Mouse (Mus musculus) heart, embryonic 10.5 days (tissue): ENCODE results near the gene Zic4. TPM values are rescaled to one million over a fixed set of nuclear protein-coding genes. Genes with fewer than 3 reads are reported as not detected.

Experiments used
- DNase-seq: peaks from one replicate; pipeline ENCODE4 v3.0.0-alpha.2; 2017; ENCODE audit warnings: low spot score
- H3K27ac ChIP-seq: fragments of 300-500 bp; sonication (generic); 2 replicates; pipeline ENCODE4 v1.5.1; 2016; ENCODE audit warnings: mild to moderate bottlenecking
- H3K27me3 ChIP-seq: fragments of 300-500 bp; sonication (generic); 2 replicates; pipeline ENCODE4 v1.6.1; 2016; ENCODE audit warnings: mild to moderate bottlenecking; ENCODE audit not compliant: poor library complexity, insufficient read depth, severe bottlenecking
- H3K36me3 ChIP-seq: fragments of 300-500 bp; sonication (generic); 2 replicates; pipeline ENCODE4 v1.6.1; 2016; ENCODE audit warnings: mild to moderate bottlenecking, moderate library complexity
- H3K4me1 ChIP-seq: fragments of 300-500 bp; sonication (generic); 2 replicates; pipeline ENCODE4 v1.6.1; 2016; ENCODE audit warnings: mild to moderate bottlenecking
- H3K4me3 ChIP-seq: fragments of 300-500 bp; sonication (generic); 2 replicates; pipeline ENCODE4 v1.5.1; 2016; ENCODE audit warnings: mild to moderate bottlenecking, moderate library complexity
- H3K9me3 ChIP-seq: fragments of 300-500 bp; sonication (generic); 2 replicates; pipeline ENCODE4 v1.6.1; 2016; ENCODE audit warnings: mild to moderate bottlenecking, moderate library complexity
- WGBS: fragments of 180-500 bp; shearing (Covaris S2); methylation state at CpG from one replicate; pipeline ENCODE4 v1.1.7; 2016; 5-methylcytosine and 5-hydroxymethylcytosine counted together
- polyA plus RNA-seq: library from polyadenylated mRNA; unstranded; fragments of >200 nt; fragmentation: Nextera tagmentation; extraction: Ambion mirVana; gene quantifications from 2 replicates; pipeline ENCODE4 v1.2.1, GENCODE M21; 2016

Gene Zic4
- polyA plus RNA-seq, 1 experiment from 2014 or later = 0.13 TPM

- H3K4me3 ChIP-seq = no peak overlapping the region
- WGBS = 1% methylated on average over 16 of the region's 18 CpGs
- H3K9me3 ChIP-seq = no peaks in the 10 kb centered on the region
- H3K27me3 ChIP-seq = peaks cover 97% of the 10 kb centered on the region
- no peaks in the 10 kb centered on the region for H3K36me3 ChIP-seq
- no peak overlapping the region for H3K27ac ChIP-seq
- H3K4me1 ChIP-seq = peaks cover 24% of the 10 kb centered on the region
- peak; percentile 67 for DNase-seq
These were observed 4.2 kb downstream of the Zic4 start for GRCm38 (mm10) chr9:91366226-91366998.

GRCm38 (mm10) chr9:91366999-91367811 is 5.0 kb downstream of the Zic4 start:
- Histone ChIP-seq H3K9me3 (no peaks in the 10 kb centered on the region), H3K36me3 (no peaks in the 10 kb centered on the region), H3K27me3 (peaks cover 97% of the 10 kb centered on the region), H3K4me1 (peaks cover 16% of the 10 kb centered on the region), H3K27ac (no peak overlapping the region), H3K4me3 (no peak overlapping the region)
- DNase-seq = peak; percentile 66
- 2% methylated on average over 30 of the region's 30 CpGs for WGBS

GRCm38 (mm10) chr9:91368150-91368549 is 5.9 kb downstream of the Zic4 start:
- 1% methylated on average over 3 of the region's 3 CpGs for WGBS
- no peaks in the 10 kb centered on the region for H3K36me3 ChIP-seq
- H3K9me3 ChIP-seq = no peaks in the 10 kb centered on the region
- H3K27me3 ChIP-seq = peaks cover 97% of the 10 kb centered on the region
- H3K4me3 ChIP-seq = no peak overlapping the region
- no peak overlapping the region for H3K27ac ChIP-seq
- DNase-seq = peak; percentile 54
- peaks cover 15% of the 10 kb centered on the region for H3K4me1 ChIP-seq

DNA sequence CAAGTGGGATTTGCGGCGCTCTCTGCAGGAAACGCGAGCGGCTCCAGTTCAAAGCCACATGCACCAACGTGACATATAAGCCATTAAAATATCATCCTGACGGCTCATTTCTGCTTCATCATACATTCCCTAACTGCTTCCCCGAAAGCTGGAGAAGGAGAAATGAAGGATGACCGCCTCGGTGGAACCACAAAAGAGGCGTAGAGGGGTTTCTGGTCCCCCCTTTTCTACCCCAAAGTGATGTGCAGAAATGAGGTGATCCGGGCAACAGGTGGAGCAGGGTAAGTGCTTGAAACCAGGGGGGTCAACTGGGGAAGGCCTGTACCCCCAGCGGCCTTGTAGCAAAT is 6.7 kb downstream of the Zic4 start:
- no peak for DNase-seq
- no peak overlapping the region for H3K4me3 ChIP-seq
- H3K27ac ChIP-seq = no peak overlapping the region
- no peaks in the 10 kb centered on the region for H3K9me3 ChIP-seq
- H3K4me1 ChIP-seq = peaks cover 15% of the 10 kb centered on the region
- 5% methylated on average over 13 of the region's 13 CpGs for WGBS
- no peaks in the 10 kb centered on the region for H3K36me3 ChIP-seq
- H3K27me3 ChIP-seq = peaks cover 97% of the 10 kb centered on the region

DNA sequence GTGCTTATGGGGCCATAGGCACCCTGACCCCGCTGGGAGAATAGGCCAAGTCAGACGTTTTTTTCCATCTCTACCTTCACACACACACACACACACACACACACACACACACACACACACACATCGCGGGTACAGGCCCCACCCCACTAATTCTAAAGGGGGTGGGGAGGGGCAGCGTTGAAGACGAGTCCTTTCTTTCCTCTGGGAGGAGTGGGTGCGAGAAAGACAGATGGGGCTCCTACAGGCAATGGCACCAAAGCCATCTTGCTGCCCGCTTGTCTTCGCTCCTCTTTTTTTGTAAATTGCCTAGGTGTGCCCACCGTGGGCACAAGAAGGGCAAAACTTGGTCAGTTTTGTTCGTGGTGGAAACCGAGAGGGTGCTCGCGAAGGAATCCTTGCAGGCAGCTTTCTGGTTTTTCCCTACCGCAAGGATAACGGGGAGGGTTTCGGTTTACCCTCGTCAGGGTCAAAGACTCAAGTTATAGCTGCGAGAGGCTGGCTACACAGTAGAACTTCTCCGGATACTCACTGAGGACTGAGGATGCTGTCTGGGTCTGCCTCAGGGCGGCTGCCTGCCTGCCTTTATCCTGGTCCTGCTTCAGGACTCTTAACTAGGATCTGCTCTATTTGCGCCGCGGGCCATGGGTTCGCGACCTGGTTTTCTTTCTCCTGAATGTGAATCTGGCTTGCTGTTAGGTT is 7.2 kb downstream of the Zic4 start:
- Histone ChIP-seq H3K27ac (no peak overlapping the region), H3K27me3 (peaks cover 97% of the 10 kb centered on the region), H3K4me3 (no peak overlapping the region), H3K9me3 (no peaks in the 10 kb centered on the region), H3K4me1 (peaks cover 12% of the 10 kb centered on the region), H3K36me3 (no peaks in the 10 kb centered on the region)
- 2% methylated on average over 26 of the region's 26 CpGs for WGBS
- peak; percentile 75 for DNase-seq

GRCm38 (mm10) chr9:91370191-91370708 is 8.0 kb downstream of the Zic4 start:
- WGBS = 13% methylated on average over 6 of the region's 6 CpGs
- peaks cover 97% of the 10 kb centered on the region for H3K27me3 ChIP-seq
- H3K4me3 ChIP-seq = no peak overlapping the region
- H3K27ac ChIP-seq = no peak overlapping the region
- DNase-seq = no peak
- no peaks in the 10 kb centered on the region for H3K36me3 ChIP-seq
- no peaks in the 10 kb centered on the region for H3K9me3 ChIP-seq
- peaks cover 4% of the 10 kb centered on the region; the same call in 1 of the 2 replicates for H3K4me1 ChIP-seq

GRCm38 (mm10) chr9:91371011-91371410 is 8.8 kb downstream of the Zic4 start:
- no peaks in the 10 kb centered on the region for H3K36me3 ChIP-seq
- no peak for DNase-seq
- H3K27me3 ChIP-seq = peaks cover 97% of the 10 kb centered on the region
- H3K27ac ChIP-seq = no peak overlapping the region
- no peak overlapping the region for H3K4me3 ChIP-seq
- no peaks in the 10 kb centered on the region for H3K4me1 ChIP-seq
- H3K9me3 ChIP-seq = no peaks in the 10 kb centered on the region

GRCm38 (mm10) chr9:91371608-91372007 is 9.4 kb downstream of the Zic4 start:
- Histone ChIP-seq H3K4me3 (no peak overlapping the region), H3K36me3 (no peaks in the 10 kb centered on the region), H3K27me3 (peaks cover 97% of the 10 kb centered on the region), H3K27ac (no peak overlapping the region), H3K4me1 (no peaks in the 10 kb centered on the region), H3K9me3 (no peaks in the 10 kb centered on the region)
- DNase-seq = no peak
- WGBS = 15% methylated on average over 4 of the region's 4 CpGs

DNA sequence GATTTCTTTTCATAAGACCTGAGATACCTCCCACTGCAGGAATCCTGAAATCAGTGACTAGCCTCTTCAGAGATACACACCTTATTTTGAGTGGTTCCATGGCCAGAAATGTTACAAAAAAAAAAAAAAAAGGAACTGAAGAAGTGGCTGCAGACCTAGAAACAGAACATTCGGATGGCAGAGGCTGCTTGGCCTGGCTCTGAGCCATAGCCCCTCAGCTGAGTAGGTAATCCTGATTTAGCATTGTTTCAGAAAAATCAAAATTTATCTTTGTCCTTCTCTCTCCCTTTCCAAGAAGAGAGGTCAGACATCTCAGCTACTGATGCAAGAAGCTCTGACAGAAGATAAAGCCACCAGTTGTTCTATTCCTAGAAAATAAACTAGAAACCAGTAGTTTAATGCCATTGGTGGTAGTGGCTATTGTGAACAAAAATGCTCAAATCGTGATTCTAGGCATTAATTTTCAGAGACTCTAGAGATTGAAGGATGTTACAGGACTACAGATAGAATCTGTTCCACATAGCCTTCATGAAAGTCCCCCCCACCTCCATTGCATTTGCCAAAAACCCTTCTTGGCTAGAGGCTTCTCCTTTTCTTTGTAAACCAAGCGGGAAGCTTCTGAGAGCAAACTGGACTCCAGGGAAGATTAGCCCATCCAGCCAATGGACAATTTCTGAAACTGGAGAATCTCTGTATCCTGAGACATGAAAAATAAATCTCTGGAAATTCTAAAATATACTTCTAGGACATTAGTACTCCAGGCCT is 11.8 kb downstream of the Zic4 start:
- WGBS = 24% methylated on average over 3 of the region's 3 CpGs
- Histone ChIP-seq H3K9me3 (no peaks in the 10 kb centered on the region), H3K27ac (no peak overlapping the region), H3K27me3 (peaks cover 100% of the 10 kb centered on the region), H3K36me3 (no peaks in the 10 kb centered on the region), H3K4me3 (no peak overlapping the region), H3K4me1 (peaks cover 7% of the 10 kb centered on the region; the same call in 1 of the 2 replicates)
- DNase-seq = no peak

GRCm38 (mm10) chr9:91374665-91375064 is 12.5 kb downstream of the Zic4 start:
- no peak for DNase-seq
- Histone ChIP-seq H3K27me3 (peaks cover 100% of the 10 kb centered on the region), H3K4me1 (peaks cover 7% of the 10 kb centered on the region; the same call in 1 of the 2 replicates), H3K36me3 (no peaks in the 10 kb centered on the region), H3K9me3 (no peaks in the 10 kb centered on the region), H3K27ac (no peak overlapping the region), H3K4me3 (no peak overlapping the region)
- WGBS = 9% methylated on average over 4 of the region's 4 CpGs

DNA sequence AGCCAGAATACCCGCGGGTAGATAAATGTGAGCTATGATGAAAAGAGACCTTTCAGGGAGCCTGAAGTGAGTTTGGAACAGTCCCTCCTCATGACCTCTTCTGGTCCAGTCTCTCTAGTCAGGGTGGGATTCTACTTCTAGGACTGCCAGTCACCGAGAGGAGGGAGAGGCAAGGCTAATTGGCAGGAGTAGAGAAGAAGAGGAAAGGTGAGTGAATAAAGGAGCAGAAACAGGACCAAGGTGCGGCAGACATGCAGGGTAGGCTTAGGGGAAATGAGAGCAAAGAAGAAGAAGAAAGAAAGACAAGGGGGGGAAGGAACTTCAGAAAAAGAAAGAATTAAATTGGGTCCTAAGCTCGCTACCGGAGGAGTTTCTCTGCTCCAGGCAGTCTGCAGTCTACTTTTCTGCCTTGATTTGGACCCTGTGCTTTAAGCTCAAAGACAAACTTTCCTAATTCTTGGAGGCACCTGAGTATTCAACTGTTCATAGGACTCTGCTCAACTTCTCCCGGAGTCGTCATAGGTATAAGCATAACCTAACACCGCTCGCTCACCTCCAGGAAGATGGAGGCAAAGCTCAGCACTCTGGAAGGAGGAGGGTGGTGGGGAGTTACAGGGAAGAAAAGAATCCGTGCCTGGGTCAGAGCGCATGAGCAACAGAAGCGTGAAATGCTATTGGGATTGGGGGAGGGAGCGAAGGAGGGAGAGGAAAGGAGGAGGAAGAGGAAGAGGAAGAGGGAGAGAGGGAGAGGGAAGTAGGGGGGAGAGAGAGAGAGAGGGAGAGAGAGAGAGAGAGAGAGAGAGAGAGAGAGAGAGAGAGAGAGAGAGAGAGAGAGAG is 15.0 kb downstream of the Zic4 start:
- no peaks in the 10 kb centered on the region for H3K36me3 ChIP-seq
- peaks cover 14% of the 10 kb centered on the region; the same call in 1 of the 2 replicates for H3K4me1 ChIP-seq
- WGBS = 1% methylated on average over 14 of the region's 14 CpGs
- peak; percentile 67 for DNase-seq
- no peak overlapping the region for H3K4me3 ChIP-seq
- H3K9me3 ChIP-seq = no peaks in the 10 kb centered on the region
- peaks cover 98% of the 10 kb centered on the region for H3K27me3 ChIP-seq
- no peak overlapping the region for H3K27ac ChIP-seq

DNA sequence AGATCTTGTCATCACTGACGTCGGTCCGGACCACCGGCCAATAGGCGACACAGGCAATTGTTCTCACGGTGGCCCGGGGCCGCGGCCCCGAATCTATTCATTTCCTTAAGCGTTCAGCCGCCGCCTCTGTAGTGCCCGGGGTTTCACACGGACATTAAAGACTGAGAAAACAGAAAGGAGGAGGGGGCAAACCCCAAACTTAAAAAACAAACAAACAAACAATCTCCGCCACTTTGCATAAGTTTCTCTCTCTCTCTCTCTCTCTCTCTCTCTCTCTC is 15.6 kb downstream of the Zic4 start:
- 1% methylated on average over 16 of the region's 16 CpGs for WGBS
- no peak for DNase-seq
- peaks cover 14% of the 10 kb centered on the region; the same call in 1 of the 2 replicates for H3K4me1 ChIP-seq
- H3K27ac ChIP-seq = no peak overlapping the region
- H3K27me3 ChIP-seq = peaks cover 98% of the 10 kb centered on the region
- no peaks in the 10 kb centered on the region for H3K36me3 ChIP-seq
- no peaks in the 10 kb centered on the region for H3K9me3 ChIP-seq
- H3K4me3 ChIP-seq = no peak overlapping the region
